Mouse (Mus musculus): ENCODE data around the gene Rabl6.

Rabl6 gene

GRCm38 (mm10) chr2:25607761-25608622 lies at the start of gene Rabl6:
Gene Rabl6 (minus strand): TSS chr2:25608521.
- peak; percentile 87 for DNase-seq

- DNase-seq, result no peak
Observed at GRCm38 (mm10) chr2:25657652-25658051, 49.3 kb upstream of the Rabl6 start, which contains the start of gene Lcn5. Gene Lcn5 (plus strand): TSS chr2:25657952.

GRCm38 (mm10) chr2:25657246-25657645 lies 48.9 kb upstream of the Rabl6 start:
- DNase-seq, result no peak

- no peak for DNase-seq
Observed at GRCm38 (mm10) chr2:25656691-25657090, 48.4 kb upstream of the Rabl6 start.

- DNase-seq, result no peak
Observed at GRCm38 (mm10) chr2:25654502-25654901, 46.2 kb upstream of the Rabl6 start.

- DNase-seq, result no peak
Observed at GRCm38 (mm10) chr2:25652902-25653301, 44.6 kb upstream of the Rabl6 start, which contains the start of gene Lcn8. Gene Lcn8 (plus strand): TSS chr2:25653120.

GRCm38 (mm10) chr2:25639890-25640289 lies 31.6 kb upstream of the Rabl6 start:
- peak; percentile 62 for DNase-seq

- DNase-seq, result no peak
Observed at GRCm38 (mm10) chr2:25634046-25634445, 25.7 kb upstream of the Rabl6 start.

GRCm38 (mm10) chr2:25633616-25634015 lies 25.3 kb upstream of the Rabl6 start:
- no peak for DNase-seq

- DNase-seq, result no peak
Observed at GRCm38 (mm10) chr2:25628738-25629137, 20.4 kb upstream of the Rabl6 start.

GRCm38 (mm10) chr2:25627811-25628210 lies 19.5 kb upstream of the Rabl6 start, which contains the start of gene Fcna:
Gene Fcna (minus strand): TSS chr2:25628030.
- DNase-seq, result no peak

GRCm38 (mm10) chr2:25625986-25626385 lies 17.7 kb upstream of the Rabl6 start:
- DNase-seq, result no peak

GRCm38 (mm10) chr2:25621229-25622200 lies 13.2 kb upstream of the Rabl6 start, which contains the start of gene Tmem141:
Gene Tmem141 (minus strand): TSS chr2:25622005.
- peak; percentile 61 for DNase-seq

- no peak for DNase-seq
Observed at GRCm38 (mm10) chr2:25620852-25621228, 12.5 kb upstream of the Rabl6 start.

GRCm38 (mm10) chr2:25620386-25620785 lies 12.1 kb upstream of the Rabl6 start:
- peak; percentile 24 for DNase-seq

- DNase-seq, result no peak
Observed at GRCm38 (mm10) chr2:25617578-25617977, 9.3 kb upstream of the Rabl6 start, which contains the start of gene Ccdc183. Gene Ccdc183 (minus strand): TSS chr2:25617678.

GRCm38 (mm10) chr2:25616398-25616797 lies 8.1 kb upstream of the Rabl6 start:
- no peak for DNase-seq

- DNase-seq, result no peak
Observed at GRCm38 (mm10) chr2:25608671-25609070, 350 bp upstream of the Rabl6 start.

- no peak for DNase-seq
Observed at GRCm38 (mm10) chr2:25602526-25602925, 5.8 kb downstream of the Rabl6 start.

- no peak for DNase-seq
Observed at GRCm38 (mm10) chr2:25600037-25600436, 8.3 kb downstream of the Rabl6 start.

GRCm38 (mm10) chr2:25598749-25599148 lies 9.6 kb downstream of the Rabl6 start:
- no peak for DNase-seq

GRCm38 (mm10) chr2:25596765-25597510 lies 11.4 kb downstream of the Rabl6 start:
- DNase-seq, result no peak

Data from thymus, postnatal 25 days (tissue).